Mouse (Mus musculus) small intestine, adult 2 months (tissue): ENCODE results near the gene Panx3.

Experiments used
- CTCF ChIP-seq: fragments of 200-500 bp; IDR thresholded peaks from 2 replicates; pipeline ENCODE4 v1.5.1; 2012; ENCODE audit warnings: low read depth, mild to moderate bottlenecking, control low read depth, inconsistent platforms, low read length, moderate library complexity, mixed read lengths; ENCODE audit not compliant: insufficient replicate concordance, insufficient read length; ENCODE audit errors: extremely low read depth
- POLR2A ChIP-seq: fragments of 200-500 bp; IDR thresholded peaks from 2 replicates; pipeline ENCODE4 v1.6.1; 2012; ENCODE audit warnings: low read depth, mild to moderate bottlenecking, control low read depth, inconsistent platforms, low read length, moderate library complexity

- TF ChIP-seq POLR2A (no peak), CTCF (no peak)
These were observed 22.8 kb downstream of the Panx3 start for GRCm38 (mm10) chr9:37646246-37646645.
